Mouse (Mus musculus): ENCODE data around the gene Unc50. TPM values are rescaled to one million over a fixed set of nuclear protein-coding genes. Genes with fewer than 3 reads are reported as not detected.

Unc50 gene
- polyA plus RNA-seq, 1 experiment = 67.5 TPM

GRCm38 (mm10) chr1:37471179-37472148 lies 41.5 kb downstream of the Unc50 start:
- H3K4me1 ChIP-seq (ENCODE audit: control insufficient read depth, insufficient read depth, low read length) = no peaks in the 10 kb centered on the region
- no peaks in the 10 kb centered on the region for H3K36me3 ChIP-seq (ENCODE audit: control insufficient read depth, insufficient read depth, low read length)
- no peak for TF ChIP-seq POLR2A (IDR thresholded peaks at IDR 0.05; ENCODE audit: control insufficient read depth, low read depth, low read length)
- TF ChIP-seq CTCF (IDR thresholded peaks at IDR 0.05; ENCODE audit: control insufficient read depth, insufficient read depth, insufficient replicate concordance, low read depth, low read length) = no peak
- no peak overlapping the region for H3K4me3 ChIP-seq (ENCODE audit: control insufficient read depth, low read depth, low read length)
- H3K27ac ChIP-seq (ENCODE audit: control insufficient read depth, insufficient read depth, low read depth, low read length) = no peak overlapping the region
- H3K27me3 ChIP-seq (ENCODE audit: control insufficient read depth, insufficient read depth, low read length) = no peaks in the 10 kb centered on the region

- Histone ChIP-seq H3K36me3 (ENCODE audit: control insufficient read depth, insufficient read depth, low read length) (no peaks in the 10 kb centered on the region), H3K27ac (ENCODE audit: control insufficient read depth, insufficient read depth, low read depth, low read length) (no peak overlapping the region), H3K4me1 (ENCODE audit: control insufficient read depth, insufficient read depth, low read length) (no peaks in the 10 kb centered on the region), H3K4me3 (ENCODE audit: control insufficient read depth, low read depth, low read length) (no peak overlapping the region), H3K27me3 (ENCODE audit: control insufficient read depth, insufficient read depth, low read length) (no peaks in the 10 kb centered on the region)
- TF ChIP-seq CTCF (IDR thresholded peaks at IDR 0.05; ENCODE audit: control insufficient read depth, insufficient read depth, insufficient replicate concordance, low read depth, low read length) = no peak
- no peak for TF ChIP-seq POLR2A (IDR thresholded peaks at IDR 0.05; ENCODE audit: control insufficient read depth, low read depth, low read length)
Observed at GRCm38 (mm10) chr1:37473251-37473650, 43.3 kb downstream of the Unc50 start.

DNA sequence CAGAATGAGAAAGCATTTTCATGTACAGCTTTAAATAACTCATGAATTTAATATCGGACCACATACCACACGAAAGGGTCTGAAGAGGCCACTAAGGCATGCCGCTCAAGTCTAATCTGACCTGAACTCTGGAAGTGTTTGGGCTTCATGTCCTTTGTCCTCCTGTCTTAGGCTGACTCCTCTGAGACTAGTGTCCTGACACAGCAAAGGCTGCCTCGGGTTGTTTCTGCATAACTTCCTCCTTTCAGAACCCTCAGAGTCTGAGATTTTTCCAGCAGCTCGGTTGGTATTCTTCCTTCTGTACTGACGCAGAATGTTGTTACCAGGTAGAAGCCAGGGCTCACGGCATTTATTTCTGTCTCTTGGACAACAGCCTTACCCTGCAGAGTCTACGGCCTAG lies 44.1 kb downstream of the Unc50 start:
- H3K27ac ChIP-seq (ENCODE audit: control insufficient read depth, insufficient read depth, low read depth, low read length) = no peak overlapping the region
- 0 out of 2 replicates have a peak, but pooled peaks cover under 1% of the 10 kb centered on the region for H3K4me1 ChIP-seq (ENCODE audit: control insufficient read depth, insufficient read depth, low read length)
- H3K36me3 ChIP-seq (ENCODE audit: control insufficient read depth, insufficient read depth, low read length) = no peaks in the 10 kb centered on the region
- H3K27me3 ChIP-seq (ENCODE audit: control insufficient read depth, insufficient read depth, low read length) = no peaks in the 10 kb centered on the region
- no peak for TF ChIP-seq POLR2A (IDR thresholded peaks at IDR 0.05; ENCODE audit: control insufficient read depth, low read depth, low read length)
- TF ChIP-seq CTCF (IDR thresholded peaks at IDR 0.05; ENCODE audit: control insufficient read depth, insufficient read depth, insufficient replicate concordance, low read depth, low read length) = no peak
- no peak overlapping the region for H3K4me3 ChIP-seq (ENCODE audit: control insufficient read depth, low read depth, low read length)

- TF ChIP-seq POLR2A (IDR thresholded peaks at IDR 0.05; ENCODE audit: control insufficient read depth, low read depth, low read length) = no peak
- no peak for TF ChIP-seq CTCF (IDR thresholded peaks at IDR 0.05; ENCODE audit: control insufficient read depth, insufficient read depth, insufficient replicate concordance, low read depth, low read length)
- Histone ChIP-seq H3K36me3 (ENCODE audit: control insufficient read depth, insufficient read depth, low read length) (no peaks in the 10 kb centered on the region), H3K27me3 (ENCODE audit: control insufficient read depth, insufficient read depth, low read length) (no peaks in the 10 kb centered on the region), H3K4me1 (ENCODE audit: control insufficient read depth, insufficient read depth, low read length) (0 out of 2 replicates have a peak, but pooled peaks cover 2% of the 10 kb centered on the region), H3K27ac (ENCODE audit: control insufficient read depth, insufficient read depth, low read depth, low read length) (no peak overlapping the region), H3K4me3 (ENCODE audit: control insufficient read depth, low read depth, low read length) (no peak overlapping the region)
Observed at GRCm38 (mm10) chr1:37474634-37475190, 44.8 kb downstream of the Unc50 start.

DNA sequence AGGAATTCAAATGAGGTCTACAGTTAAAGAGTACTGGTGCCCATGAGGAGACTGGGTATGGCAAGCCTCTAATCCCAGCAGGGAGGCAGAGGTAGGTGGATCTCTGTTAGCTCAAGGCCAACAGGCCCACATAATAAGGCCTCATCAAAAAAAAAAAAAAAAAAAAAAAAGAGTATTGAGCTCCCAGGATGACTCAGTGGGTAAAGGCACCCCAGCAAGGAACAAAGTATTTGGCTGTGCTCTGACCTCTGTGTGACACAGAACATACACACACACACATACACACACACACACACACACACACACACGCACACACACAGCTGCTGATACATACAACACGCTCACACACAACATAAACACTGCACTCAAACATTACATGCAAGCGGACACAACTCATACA lies 45.4 kb downstream of the Unc50 start:
- Histone ChIP-seq H3K4me1 (ENCODE audit: control insufficient read depth, insufficient read depth, low read length) (0 out of 2 replicates have a peak, but pooled peaks cover 2% of the 10 kb centered on the region), H3K4me3 (ENCODE audit: control insufficient read depth, low read depth, low read length) (no peak overlapping the region), H3K36me3 (ENCODE audit: control insufficient read depth, insufficient read depth, low read length) (no peaks in the 10 kb centered on the region), H3K27ac (ENCODE audit: control insufficient read depth, insufficient read depth, low read depth, low read length) (no peak overlapping the region), H3K27me3 (ENCODE audit: control insufficient read depth, insufficient read depth, low read length) (no peaks in the 10 kb centered on the region)
- TF ChIP-seq POLR2A (IDR thresholded peaks at IDR 0.05; ENCODE audit: control insufficient read depth, low read depth, low read length) (no peak), CTCF (IDR thresholded peaks at IDR 0.05; ENCODE audit: control insufficient read depth, insufficient read depth, insufficient replicate concordance, low read depth, low read length) (no peak)

DNA sequence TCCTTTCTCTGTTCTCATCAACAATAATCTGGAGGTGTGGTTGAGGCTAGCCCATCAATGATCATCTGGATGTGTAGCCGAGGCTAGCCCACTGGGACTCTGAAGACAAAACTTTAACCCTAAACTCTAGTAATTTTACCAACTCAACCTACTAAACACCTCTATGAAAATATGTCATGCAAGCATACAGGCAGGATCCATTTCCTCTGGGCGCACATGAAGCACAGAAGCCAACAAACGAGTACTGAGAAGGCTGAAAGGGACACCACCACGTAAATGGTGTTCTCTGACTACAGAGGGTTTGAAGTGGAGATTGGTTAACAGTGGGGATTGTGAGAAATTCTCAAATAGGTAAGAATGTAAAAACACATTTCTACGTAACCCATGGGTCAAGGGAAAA lies 47.3 kb downstream of the Unc50 start:
- H3K36me3 ChIP-seq (ENCODE audit: control insufficient read depth, insufficient read depth, low read length) = no peaks in the 10 kb centered on the region
- 0 out of 2 replicates have a peak, but pooled peaks cover 2% of the 10 kb centered on the region for H3K4me1 ChIP-seq (ENCODE audit: control insufficient read depth, insufficient read depth, low read length)
- no peak overlapping the region for H3K27ac ChIP-seq (ENCODE audit: control insufficient read depth, insufficient read depth, low read depth, low read length)
- H3K4me3 ChIP-seq (ENCODE audit: control insufficient read depth, low read depth, low read length) = no peak overlapping the region
- no peaks in the 10 kb centered on the region for H3K27me3 ChIP-seq (ENCODE audit: control insufficient read depth, insufficient read depth, low read length)
- TF ChIP-seq POLR2A (IDR thresholded peaks at IDR 0.05; ENCODE audit: control insufficient read depth, low read depth, low read length) (no peak), CTCF (IDR thresholded peaks at IDR 0.05; ENCODE audit: control insufficient read depth, insufficient read depth, insufficient replicate concordance, low read depth, low read length) (no peak)

GRCm38 (mm10) chr1:37477928-37478327 lies 48.0 kb downstream of the Unc50 start:
- no peaks in the 10 kb centered on the region for H3K36me3 ChIP-seq (ENCODE audit: control insufficient read depth, insufficient read depth, low read length)
- H3K27me3 ChIP-seq (ENCODE audit: control insufficient read depth, insufficient read depth, low read length) = no peaks in the 10 kb centered on the region
- TF ChIP-seq POLR2A (IDR thresholded peaks at IDR 0.05; ENCODE audit: control insufficient read depth, low read depth, low read length) = no peak
- no peak for TF ChIP-seq CTCF (IDR thresholded peaks at IDR 0.05; ENCODE audit: control insufficient read depth, insufficient read depth, insufficient replicate concordance, low read depth, low read length)
- no peak overlapping the region for H3K4me3 ChIP-seq (ENCODE audit: control insufficient read depth, low read depth, low read length)
- no peak overlapping the region for H3K27ac ChIP-seq (ENCODE audit: control insufficient read depth, insufficient read depth, low read depth, low read length)
- 0 out of 2 replicates have a peak, but pooled peaks cover 2% of the 10 kb centered on the region for H3K4me1 ChIP-seq (ENCODE audit: control insufficient read depth, insufficient read depth, low read length)
